Mouse (Mus musculus) embryonic fibroblast, embryonic 13.5 days (primary cell): Measurements from ENCODE around the gene Adm2.

Experiments used
- CTCF ChIP-seq: IDR thresholded peaks from 2 replicates; pipeline ENCODE4 v1.5.1; 2011; ENCODE audit warnings: mild to moderate bottlenecking, control low read depth, low read length, moderate library complexity, borderline replicate concordance; ENCODE audit not compliant: insufficient read depth
- POLR2A ChIP-seq: IDR thresholded peaks from 2 replicates; pipeline ENCODE4 v1.6.1; 2011; ENCODE audit warnings: low read depth, mild to moderate bottlenecking, control low read depth, low read length, moderate library complexity

GRCm38 (mm10) chr15:89297695-89298094, 24.8 kb upstream of the Adm2 start:
- TF ChIP-seq CTCF (no peak), POLR2A (no peak)
